Mouse (Mus musculus) intestine, embryonic 16.5 days (tissue): ENCODE results near the gene Fgfr2. TPM values are rescaled to one million over a fixed set of nuclear protein-coding genes. Genes with fewer than 3 reads are reported as not detected.

Experiments used
- ATAC-seq: fragments of 200-750 bp; cut with Nextera tagmentation; 2 replicates; pipeline ENCODE4 v1.8.0; 2017; ENCODE audit warnings: moderate TSS enrichment, moderate library complexity
- H3K27ac ChIP-seq: fragments of 300-500 bp; sonication (generic); 2 replicates; pipeline ENCODE4 v1.5.1; 2014; ENCODE audit warnings: mild to moderate bottlenecking, low read length
- H3K27me3 ChIP-seq: fragments of 300-500 bp; sonication (generic); replicated peaks from 2 replicates; pipeline ENCODE4 v1.6.1; 2014; ENCODE audit warnings: low read length, control low read depth, mixed read lengths; ENCODE audit not compliant: control insufficient read depth, insufficient read depth
- H3K36me3 ChIP-seq: fragments of 300-500 bp; sonication (generic); 2 replicates; pipeline ENCODE4 v1.6.1; 2014; ENCODE audit warnings: low read length, control low read depth; ENCODE audit not compliant: control insufficient read depth, insufficient read depth
- H3K4me1 ChIP-seq: fragments of 300-500 bp; sonication (generic); 2 replicates; pipeline ENCODE4 v1.6.1; 2014; ENCODE audit warnings: low read length, control low read depth, mixed read lengths; ENCODE audit not compliant: control insufficient read depth, insufficient read depth
- H3K4me2 ChIP-seq: fragments of 300-500 bp; sonication (generic); 2 replicates; pipeline ENCODE4 v1.6.1; 2014; ENCODE audit warnings: low read depth, low read length, control low read depth
- H3K4me3 ChIP-seq: fragments of 300-500 bp; sonication (generic); 2 replicates; pipeline ENCODE4 v1.5.1; 2014; ENCODE audit warnings: mild to moderate bottlenecking, low read length
- H3K9ac ChIP-seq: fragments of 300-500 bp; sonication (generic); 2 replicates; pipeline ENCODE4 v1.6.1; 2014; ENCODE audit warnings: low read depth, low read length
- H3K9me3 ChIP-seq: fragments of 300-500 bp; sonication (generic); 2 replicates; pipeline ENCODE4 v1.6.1; 2016; ENCODE audit warnings: low read length, control low read depth; ENCODE audit not compliant: control insufficient read depth
- WGBS: fragments of 180-500 bp; shearing (Covaris S2); extraction: QIAGEN DNeasy Blood & Tissue Kit; methylation state at CpG from one replicate; pipeline ENCODE4 v1.1.7; 2014; 5-methylcytosine and 5-hydroxymethylcytosine counted together
- polyA plus RNA-seq: library from polyadenylated mRNA; unstranded; fragments of >200 nt; fragmentation: Nextera tagmentation; extraction: Ambion mirVana; gene quantifications from 2 replicates; pipeline ENCODE4 v1.2.1, GENCODE M21; 2015

Gene Fgfr2
- polyA plus RNA-seq, 1 experiment from 2014 or later, result 47.3 TPM

- peaks cover 33% of the 10 kb centered on the region for H3K27me3 ChIP-seq
- peak overlapping the region; percentile 85 for H3K4me2 ChIP-seq
- ATAC-seq, result peak; percentile 56
- peak overlapping the region; percentile 60 for H3K4me3 ChIP-seq
- peak overlapping the region; percentile 55; the same call in 1 of the 2 replicates for H3K27ac ChIP-seq
- H3K9ac ChIP-seq, result peak overlapping the region; percentile 73
- H3K9me3 ChIP-seq, result no peaks in the 10 kb centered on the region
- 15% methylated on average over 26 of the region's 26 CpGs for WGBS
- H3K36me3 ChIP-seq, result no peaks in the 10 kb centered on the region
- peaks cover 30% of the 10 kb centered on the region for H3K4me1 ChIP-seq
Measured at GRCm38 (mm10) chr7:132596557-132597250, 526.4 kb downstream of the Fgfr2 start.

DNA sequence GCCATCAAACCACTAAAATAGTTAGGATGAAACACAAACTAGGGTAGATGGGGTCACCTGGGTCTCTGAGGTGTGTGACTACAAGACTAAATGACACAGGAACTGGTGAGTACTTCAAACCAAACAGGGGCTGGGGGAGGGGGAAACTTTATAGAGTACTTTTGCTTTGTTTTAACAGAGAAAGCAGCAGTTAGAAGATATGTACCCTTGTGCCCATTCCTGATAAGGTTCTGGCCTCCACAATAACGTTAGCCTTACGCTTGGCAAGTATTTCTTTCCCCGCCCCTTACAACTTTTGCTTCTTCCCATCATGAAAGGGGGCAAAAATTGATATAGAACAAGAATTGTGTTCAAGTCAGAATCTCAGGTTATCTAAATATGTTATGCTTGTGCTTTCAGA lies 527.4 kb downstream of the Fgfr2 start:
- H3K36me3 ChIP-seq, result no peaks in the 10 kb centered on the region
- no peak overlapping the region for H3K4me3 ChIP-seq
- no peak overlapping the region for H3K9ac ChIP-seq
- H3K4me2 ChIP-seq, result no peak overlapping the region
- 86% methylated on average over 3 of the region's 3 CpGs for WGBS
- peaks cover 30% of the 10 kb centered on the region for H3K4me1 ChIP-seq
- H3K27ac ChIP-seq, result no peak overlapping the region
- no peaks in the 10 kb centered on the region for H3K9me3 ChIP-seq
- peaks cover 31% of the 10 kb centered on the region for H3K27me3 ChIP-seq
- ATAC-seq, result no peak

- H3K27me3 ChIP-seq, result peaks cover 23% of the 10 kb centered on the region
- no peak overlapping the region for H3K4me3 ChIP-seq
- ATAC-seq, result no peak
- no peak overlapping the region for H3K4me2 ChIP-seq
- H3K27ac ChIP-seq, result no peak overlapping the region
- WGBS, result 89% methylated on average over 2 of the region's 2 CpGs
- peaks cover 22% of the 10 kb centered on the region for H3K4me1 ChIP-seq
- H3K9ac ChIP-seq, result no peak overlapping the region
- H3K9me3 ChIP-seq, result no peaks in the 10 kb centered on the region
- H3K36me3 ChIP-seq, result no peaks in the 10 kb centered on the region
Measured at GRCm38 (mm10) chr7:132594325-132594724, 528.8 kb downstream of the Fgfr2 start.

GRCm38 (mm10) chr7:132593762-132594161 lies 529.4 kb downstream of the Fgfr2 start:
- Histone ChIP-seq H3K27me3 (peaks cover 18% of the 10 kb centered on the region), H3K4me3 (no peak overlapping the region), H3K4me1 (peaks cover 16% of the 10 kb centered on the region), H3K36me3 (no peaks in the 10 kb centered on the region), H3K9ac (no peak overlapping the region), H3K27ac (no peak overlapping the region), H3K9me3 (no peaks in the 10 kb centered on the region), H3K4me2 (no peak overlapping the region)
- no peak for ATAC-seq
- 71% methylated on average over 2 of the region's 2 CpGs for WGBS

- peak; percentile 75 for ATAC-seq
- H3K27ac ChIP-seq, result peak overlapping the region; percentile 35; the same call in 1 of the 2 replicates
- no peaks in the 10 kb centered on the region for H3K27me3 ChIP-seq
- WGBS, result 43% methylated on average over 5 of the region's 5 CpGs
- H3K4me1 ChIP-seq, result 0 out of 2 replicates have a peak, but pooled peaks cover 2% of the 10 kb centered on the region
- H3K9ac ChIP-seq, result no peak overlapping the region
- H3K4me2 ChIP-seq, result no peak overlapping the region
- no peaks in the 10 kb centered on the region for H3K9me3 ChIP-seq
- H3K4me3 ChIP-seq, result no peak overlapping the region
- no peaks in the 10 kb centered on the region for H3K36me3 ChIP-seq
Measured at GRCm38 (mm10) chr7:132589610-132590009, 533.5 kb downstream of the Fgfr2 start.

- Histone ChIP-seq H3K4me2 (no peak overlapping the region), H3K27ac (peak overlapping the region; percentile 69), H3K27me3 (no peaks in the 10 kb centered on the region), H3K9ac (no peak overlapping the region), H3K4me3 (no peak overlapping the region), H3K36me3 (no peaks in the 10 kb centered on the region), H3K9me3 (no peaks in the 10 kb centered on the region), H3K4me1 (peaks cover 7% of the 10 kb centered on the region)
- ATAC-seq, result peak; percentile 50
- WGBS, result 30% methylated on average over 5 of the region's 5 CpGs
Measured at GRCm38 (mm10) chr7:132587167-132587566, 536.0 kb downstream of the Fgfr2 start.

DNA sequence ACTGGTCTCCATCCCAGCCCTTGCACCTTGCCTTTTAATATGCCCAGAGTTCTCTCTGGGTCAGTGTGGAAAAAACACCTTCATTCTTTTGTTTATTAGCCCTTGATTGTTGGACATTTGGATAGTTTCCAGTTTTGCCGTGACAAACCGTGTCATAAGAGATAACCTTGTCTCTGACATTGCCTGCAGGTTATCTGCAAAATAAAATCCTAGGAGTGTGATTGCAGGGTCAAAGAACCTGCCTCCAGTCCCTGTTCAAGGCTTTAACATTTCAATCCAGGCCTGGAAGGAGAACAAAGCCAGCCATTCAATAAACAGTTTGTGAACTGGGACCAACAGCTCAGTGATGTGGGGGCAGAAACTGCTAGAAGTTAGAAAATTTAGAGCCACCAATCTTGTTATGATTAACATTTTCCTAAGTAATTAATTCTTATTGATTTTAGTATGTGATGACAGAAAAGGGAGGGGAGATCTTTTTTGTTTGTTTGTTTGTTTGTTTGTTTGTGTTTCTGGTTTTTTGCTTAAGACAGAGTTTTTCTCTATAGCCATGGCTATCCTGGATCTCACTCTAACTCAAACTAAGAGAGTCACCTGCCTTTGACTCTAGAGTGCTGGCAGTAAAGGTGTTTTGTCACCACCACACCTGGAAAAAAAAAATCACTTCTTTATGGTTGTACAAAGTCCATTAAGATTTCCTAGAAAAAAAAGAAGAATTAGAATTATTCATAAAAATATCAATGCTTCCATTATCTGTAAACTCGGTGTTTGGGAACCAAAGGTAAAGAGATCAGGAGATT lies 537.3 kb downstream of the Fgfr2 start:
- H3K4me3 ChIP-seq, result no peak overlapping the region
- peak overlapping the region; percentile 55; the same call in 1 of the 2 replicates for H3K27ac ChIP-seq
- H3K36me3 ChIP-seq, result no peaks in the 10 kb centered on the region
- no peaks in the 10 kb centered on the region for H3K27me3 ChIP-seq
- peaks cover 11% of the 10 kb centered on the region for H3K4me1 ChIP-seq
- no peak overlapping the region for H3K9ac ChIP-seq
- no peak overlapping the region for H3K4me2 ChIP-seq
- peak; percentile 66 for ATAC-seq
- 45% methylated on average over 3 of the region's 3 CpGs for WGBS
- no peaks in the 10 kb centered on the region for H3K9me3 ChIP-seq

- no peak overlapping the region for H3K4me3 ChIP-seq
- no peaks in the 10 kb centered on the region for H3K36me3 ChIP-seq
- H3K9me3 ChIP-seq, result no peaks in the 10 kb centered on the region
- H3K27ac ChIP-seq, result peak overlapping the region; percentile 93
- H3K4me2 ChIP-seq, result no peak overlapping the region
- H3K27me3 ChIP-seq, result no peaks in the 10 kb centered on the region
- H3K9ac ChIP-seq, result no peak overlapping the region
- H3K4me1 ChIP-seq, result peaks cover 28% of the 10 kb centered on the region
- WGBS, result 67% methylated on average over 2 of the region's 2 CpGs
- no peak for ATAC-seq
Measured at GRCm38 (mm10) chr7:132581441-132581840, 541.7 kb downstream of the Fgfr2 start.

DNA sequence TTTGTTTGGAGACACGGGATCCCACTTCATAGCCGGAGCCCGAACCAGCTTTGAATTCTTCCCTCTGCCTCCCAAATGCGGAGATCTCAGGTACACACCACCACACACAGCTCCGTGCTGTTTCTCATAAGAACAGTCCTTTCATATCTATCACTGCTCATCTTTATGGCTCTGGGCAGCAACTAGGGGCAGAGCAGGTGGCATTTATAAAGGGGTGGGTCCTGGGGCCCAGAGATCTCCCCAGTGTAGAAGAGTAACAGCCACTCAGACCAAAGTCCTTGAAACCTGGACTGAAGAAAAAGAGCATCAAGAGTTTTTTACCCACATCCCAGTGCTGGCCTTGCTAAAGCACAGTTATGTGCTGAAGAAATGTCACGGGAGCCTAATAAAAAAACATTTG lies 542.6 kb downstream of the Fgfr2 start:
- ATAC-seq, result peak; percentile 66
- peak overlapping the region; percentile 47 for H3K4me2 ChIP-seq
- peak overlapping the region; percentile 93 for H3K27ac ChIP-seq

More for the DNA sequence above, 542.6 kb downstream of the Fgfr2 start:
- H3K9me3 ChIP-seq, result no peaks in the 10 kb centered on the region
- peak overlapping the region; percentile 51 for H3K9ac ChIP-seq
- 58% methylated on average over 6 of the region's 6 CpGs for WGBS
- H3K4me1 ChIP-seq, result peaks cover 28% of the 10 kb centered on the region
- peak overlapping the region; percentile 21 for H3K4me3 ChIP-seq
- no peaks in the 10 kb centered on the region for H3K36me3 ChIP-seq
- H3K27me3 ChIP-seq, result no peaks in the 10 kb centered on the region
